Mouse (Mus musculus) lung, embryonic 14.5 days (tissue): ENCODE results near the gene Sorcs2. TPM values are rescaled to one million over a fixed set of nuclear protein-coding genes. Genes with fewer than 3 reads are reported as not detected.
A peak's percentile ranks its signal among the peaks of the same experiment; 100 is the strongest.

Experiments
- ATAC-seq: fragments of 200-750 bp; cut with Nextera tagmentation; 2 replicates; pipeline ENCODE4 v1.8.0; 2017; ENCODE audit warnings: mild to moderate bottlenecking, moderate TSS enrichment, moderate library complexity; ENCODE audit not compliant: insufficient read depth
- DNase-seq: peaks from one replicate; pipeline ENCODE4 v3.0.0-alpha.2; 2015
- H3K27ac ChIP-seq: fragments of 300-500 bp; sonication (generic); 2 replicates; pipeline ENCODE4 v1.5.1; 2014; ENCODE audit warnings: low read depth, mild to moderate bottlenecking, moderate library complexity
- H3K27me3 ChIP-seq: fragments of 300-500 bp; sonication (generic); 2 replicates; pipeline ENCODE4 v1.6.1; 2014; ENCODE audit warnings: low read length, control low read depth; ENCODE audit not compliant: insufficient read depth
- H3K36me3 ChIP-seq: fragments of 300-500 bp; sonication (generic); 2 replicates; pipeline ENCODE4 v1.6.1; 2014; ENCODE audit warnings: control low read depth; ENCODE audit not compliant: insufficient read depth
- H3K4me1 ChIP-seq: fragments of 300-500 bp; sonication (generic); 2 replicates; pipeline ENCODE4 v1.6.1; 2014; ENCODE audit warnings: antibody characterized with exemption, control low read depth; ENCODE audit not compliant: insufficient read depth
- H3K4me2 ChIP-seq: fragments of 300-500 bp; sonication (generic); 2 replicates; pipeline ENCODE4 v1.6.1; 2014; ENCODE audit warnings: mild to moderate bottlenecking
- H3K4me3 ChIP-seq: fragments of 300-500 bp; sonication (generic); 2 replicates; pipeline ENCODE4 v1.5.1; 2014; ENCODE audit warnings: low read depth, low read length
- H3K9ac ChIP-seq: fragments of 300-500 bp; sonication (generic); 2 replicates; pipeline ENCODE4 v1.6.1; 2014
- H3K9me3 ChIP-seq: fragments of 300-500 bp; sonication (generic); 2 replicates; pipeline ENCODE4 v1.6.1; 2016; ENCODE audit warnings: low read depth, low read length, control low read depth
- CTCF ChIP-seq: IDR thresholded peaks from 2 replicates; pipeline ENCODE4 v1.5.1; 2016; ENCODE audit warnings: antibody characterized with exemption, low read depth
- WGBS: fragments of 180-500 bp; shearing (Covaris S2); extraction: QIAGEN DNeasy Blood & Tissue Kit; methylation state at CpG from one replicate; pipeline ENCODE4 v1.1.7; 2014; 5-methylcytosine and 5-hydroxymethylcytosine counted together
- polyA plus RNA-seq: library from polyadenylated mRNA; unstranded; fragments of >200 nt; fragmentation: Nextera tagmentation; extraction: Ambion mirVana; gene quantifications from 2 replicates; pipeline ENCODE4 v1.2.1, GENCODE M21; 2014

Sorcs2 gene
- polyA plus RNA-seq, 1 experiment from 2014 or later: 20.6 TPM

- Histone ChIP-seq H3K4me1 (no peaks in the 10 kb centered on the region), H3K4me3 (no peak overlapping the region), H3K27me3 (no peaks in the 10 kb centered on the region), H3K9ac (no peak overlapping the region), H3K9me3 (no peaks in the 10 kb centered on the region), H3K27ac (peak overlapping the region; percentile 46; the same call in 1 of the 2 replicates), H3K4me2 (no peak overlapping the region), H3K36me3 (no peaks in the 10 kb centered on the region)
- DNase-seq (peak; percentile 34), ATAC-seq (peak; percentile 41; the same call in 1 of the 2 replicates)
- no peak for TF ChIP-seq CTCF
- WGBS: 65% methylated on average over 2 of the region's 2 CpGs
Measured at GRCm38 (mm10) chr5:36089243-36089642, 308.7 kb downstream of the Sorcs2 start.

- Histone ChIP-seq H3K9me3 (no peaks in the 10 kb centered on the region), H3K36me3 (no peaks in the 10 kb centered on the region), H3K27me3 (no peaks in the 10 kb centered on the region), H3K4me3 (no peak overlapping the region), H3K27ac (no peak overlapping the region), H3K4me1 (no peaks in the 10 kb centered on the region), H3K9ac (no peak overlapping the region), H3K4me2 (no peak overlapping the region)
- DNase-seq: no peak
- WGBS: 83% methylated on average over 5 of the region's 5 CpGs
- no peak for ATAC-seq
- no peak for TF ChIP-seq CTCF
Measured at GRCm38 (mm10) chr5:36086931-36087330, 311.0 kb downstream of the Sorcs2 start.

DNA sequence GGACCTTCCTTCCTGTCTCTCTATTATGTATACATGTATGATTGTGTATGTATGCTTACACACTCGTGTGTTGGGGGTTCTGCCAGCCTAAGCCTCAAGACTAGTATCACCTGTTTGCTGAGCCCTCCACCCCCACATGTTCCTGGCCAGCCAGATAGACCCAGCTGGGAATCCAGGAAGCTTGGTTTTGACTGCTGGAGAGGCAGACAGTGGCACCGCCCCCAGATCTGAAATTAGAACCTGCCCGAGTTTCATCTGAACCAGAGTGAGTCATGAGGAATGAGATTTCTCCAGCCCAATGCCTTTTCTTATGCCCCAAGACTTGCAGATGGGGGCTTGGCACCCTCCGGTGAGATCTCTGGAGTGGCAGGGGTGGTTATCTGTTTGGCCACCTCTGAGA lies 312.3 kb downstream of the Sorcs2 start:
- Histone ChIP-seq H3K4me3 (no peak overlapping the region), H3K9ac (no peak overlapping the region), H3K9me3 (no peaks in the 10 kb centered on the region), H3K27me3 (no peaks in the 10 kb centered on the region), H3K4me2 (no peak overlapping the region), H3K27ac (no peak overlapping the region), H3K4me1 (no peaks in the 10 kb centered on the region), H3K36me3 (no peaks in the 10 kb centered on the region)
- ATAC-seq (no peak), DNase-seq (no peak)
- 59% methylated on average over 4 of the region's 4 CpGs for WGBS
- TF ChIP-seq CTCF: no peak

DNA sequence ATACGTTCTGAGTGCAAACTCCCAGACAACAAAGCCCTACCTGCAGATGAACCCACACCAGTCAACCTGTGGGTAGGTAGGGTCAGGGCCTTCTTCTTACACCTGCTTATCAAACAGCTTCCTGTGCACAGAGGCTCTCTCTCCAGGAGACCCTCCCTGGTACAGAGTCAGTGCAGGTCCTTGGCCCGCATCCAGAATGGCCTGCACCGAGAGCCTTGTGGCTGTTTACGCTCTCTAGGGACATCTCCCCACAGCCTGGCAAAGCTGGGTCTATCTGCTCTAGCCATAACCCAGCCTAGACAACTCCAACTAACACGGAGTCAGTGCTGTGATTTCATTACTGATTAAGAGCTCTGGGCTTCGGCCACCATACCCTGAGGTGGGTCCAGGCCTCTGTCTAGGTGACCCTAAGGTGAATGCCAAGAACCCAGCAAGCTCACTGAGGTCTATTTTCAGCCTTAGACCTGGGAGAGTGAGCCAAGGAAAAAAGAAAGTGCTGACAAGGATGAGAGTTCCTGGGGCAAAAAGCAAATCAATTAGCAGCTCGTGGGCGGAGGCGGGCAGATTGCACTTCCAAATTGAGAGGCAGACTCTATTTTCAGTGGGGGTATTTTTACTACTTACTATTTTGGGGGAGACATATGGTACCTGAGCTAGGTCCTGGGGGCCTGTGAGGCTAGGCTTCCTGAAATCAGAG lies 313.9 kb downstream of the Sorcs2 start:
- no peak overlapping the region for H3K27ac ChIP-seq
- no peaks in the 10 kb centered on the region for H3K9me3 ChIP-seq
- H3K27me3 ChIP-seq: no peaks in the 10 kb centered on the region
- H3K4me3 ChIP-seq: no peak overlapping the region
- no peaks in the 10 kb centered on the region for H3K36me3 ChIP-seq
- ATAC-seq (no peak), DNase-seq (no peak)
- no peak for TF ChIP-seq CTCF
- H3K9ac ChIP-seq: no peak overlapping the region
- H3K4me2 ChIP-seq: no peak overlapping the region
- H3K4me1 ChIP-seq: no peaks in the 10 kb centered on the region
- WGBS: 73% methylated on average over 9 of the region's 9 CpGs

DNA sequence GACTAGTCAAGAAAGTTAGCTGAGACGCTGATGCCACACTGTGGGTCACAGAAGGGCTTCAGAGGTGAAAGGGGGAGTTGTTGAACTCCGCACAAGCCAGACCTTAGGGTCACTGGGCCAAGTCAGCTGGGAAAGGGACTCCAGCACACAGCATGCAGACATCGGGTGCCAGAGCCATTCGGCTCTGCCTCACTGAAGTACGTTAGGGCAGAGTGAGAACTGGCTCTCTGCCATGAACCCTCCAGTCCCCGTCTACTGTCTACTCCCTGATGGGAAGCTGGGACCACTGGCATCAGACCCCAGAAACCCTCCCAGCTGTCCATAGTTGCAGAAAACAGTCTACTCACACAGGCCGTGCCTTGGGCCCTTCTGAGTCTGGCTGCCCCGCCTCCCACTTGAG lies 316.9 kb downstream of the Sorcs2 start:
- no peaks in the 10 kb centered on the region for H3K4me1 ChIP-seq
- WGBS: 61% methylated on average over 8 of the region's 8 CpGs
- no peak overlapping the region for H3K9ac ChIP-seq
- no peak for TF ChIP-seq CTCF
- DNase-seq: no peak
- ATAC-seq: no peak
- H3K9me3 ChIP-seq: no peaks in the 10 kb centered on the region
- H3K27ac ChIP-seq: no peak overlapping the region
- no peak overlapping the region for H3K4me3 ChIP-seq
- H3K27me3 ChIP-seq: no peaks in the 10 kb centered on the region
- H3K4me2 ChIP-seq: no peak overlapping the region
- H3K36me3 ChIP-seq: no peaks in the 10 kb centered on the region

DNA sequence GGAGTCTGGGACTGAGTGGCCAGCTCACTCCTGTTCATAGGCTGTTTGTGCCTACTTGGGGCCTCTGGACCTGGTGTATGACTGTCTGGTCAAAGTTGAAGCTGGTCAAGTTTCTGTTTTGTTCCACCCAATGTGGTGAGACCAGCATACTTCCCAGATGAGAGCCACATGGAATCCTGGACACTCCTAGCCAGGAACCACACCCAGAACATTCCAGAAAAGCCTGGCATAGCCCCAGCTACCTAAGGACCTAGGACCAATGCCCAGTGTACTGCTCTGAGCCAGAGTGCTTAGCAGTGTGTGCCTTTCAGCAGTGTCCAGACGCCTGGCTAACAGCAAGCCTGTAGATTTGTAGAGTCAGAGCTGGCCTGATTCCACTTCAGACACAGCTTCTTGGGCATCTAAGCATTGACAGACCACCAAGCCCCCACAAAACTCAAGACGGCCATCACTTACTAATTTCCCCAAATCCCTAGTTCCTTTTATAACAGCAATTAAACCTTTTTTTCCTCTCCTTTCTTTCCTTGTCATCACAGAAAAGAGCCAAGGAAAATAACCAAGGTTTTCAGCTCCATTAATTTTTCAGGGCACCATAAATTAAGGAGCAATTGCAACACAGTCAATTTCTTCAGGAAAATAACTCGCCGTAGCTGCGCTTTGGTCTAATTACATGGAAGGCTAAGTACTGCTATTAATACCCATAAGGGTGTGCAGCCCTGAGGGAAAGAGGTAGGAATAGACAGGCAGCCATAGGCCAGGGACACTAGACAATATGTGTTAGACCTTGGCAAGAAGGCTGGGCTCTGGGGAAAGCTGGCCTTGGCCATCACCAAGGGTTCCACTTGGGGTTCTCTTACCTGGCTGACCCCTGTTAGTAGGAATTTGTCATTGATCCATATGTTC lies 322.5 kb downstream of the Sorcs2 start:
- DNase-seq (no peak), ATAC-seq (no peak)
- WGBS: 87% methylated on average over 5 of the region's 5 CpGs
- no peak overlapping the region for H3K4me2 ChIP-seq
- no peak for TF ChIP-seq CTCF
- no peaks in the 10 kb centered on the region for H3K36me3 ChIP-seq
- H3K4me1 ChIP-seq: no peaks in the 10 kb centered on the region; the same call in 1 of the 2 replicates
- no peak overlapping the region for H3K9ac ChIP-seq
- H3K9me3 ChIP-seq: no peaks in the 10 kb centered on the region
- H3K27ac ChIP-seq: no peak overlapping the region
- H3K27me3 ChIP-seq: no peaks in the 10 kb centered on the region
- H3K4me3 ChIP-seq: no peak overlapping the region
